Mouse (Mus musculus) splenic B cell, adult 2 months (primary cell): ENCODE results near the gene Pdx1.

Experiments used
- DNase-seq: peaks from one replicate; pipeline ENCODE4 v3.0.0-alpha.2; 2011; ENCODE audit warnings: low read depth, low spot score
- H3K27me3 ChIP-seq: 2 replicates; pipeline ENCODE4 v1.6.1; 2012; ENCODE audit warnings: mild to moderate bottlenecking, low read length, moderate library complexity, mixed read lengths; ENCODE audit not compliant: control insufficient read depth, poor library complexity, insufficient read depth, severe bottlenecking
- H3K36me3 ChIP-seq: 2 replicates; pipeline ENCODE4 v1.6.1; 2012; ENCODE audit warnings: mild to moderate bottlenecking, low read length, moderate library complexity, mixed read lengths; ENCODE audit not compliant: control insufficient read depth, poor library complexity, insufficient read depth, severe bottlenecking

Gene Pdx1

GRCm38 (mm10) chr5:147272046-147272807 lies 2.5 kb downstream of the Pdx1 start:
- H3K27me3 ChIP-seq, result 0 out of 2 replicates have a peak, but pooled peaks cover 3% of the 10 kb centered on the region
- DNase-seq, result no peak
- no peaks in the 10 kb centered on the region for H3K36me3 ChIP-seq

DNA sequence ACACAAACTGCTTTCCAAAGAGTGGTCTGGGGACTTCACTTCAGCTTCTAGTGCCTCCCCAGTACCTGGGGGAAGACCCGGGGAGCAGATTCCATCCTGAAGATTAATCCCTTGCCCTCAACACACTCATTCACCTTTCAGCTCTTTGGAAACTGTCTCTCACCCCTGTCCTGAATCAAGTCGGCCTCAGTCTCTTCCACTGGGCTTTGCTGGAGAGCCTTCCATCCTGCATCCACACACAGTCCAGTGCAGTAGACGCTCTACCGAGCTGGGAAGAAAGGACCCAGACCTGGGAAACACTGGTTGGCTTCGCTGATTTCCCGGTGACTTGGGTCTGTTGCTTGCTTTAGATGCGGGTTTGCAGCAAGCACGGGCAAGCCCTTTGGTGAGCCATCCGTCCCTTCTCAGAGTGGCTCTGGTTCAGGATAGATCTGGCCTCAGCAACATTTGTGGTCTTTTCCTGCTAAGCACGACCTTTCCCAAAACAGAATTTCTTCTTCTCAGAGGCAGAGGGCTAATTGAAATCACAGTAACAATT lies 3.1 kb downstream of the Pdx1 start:
- no peak for DNase-seq
- H3K27me3 ChIP-seq, result 0 out of 2 replicates have a peak, but pooled peaks cover 3% of the 10 kb centered on the region
- H3K36me3 ChIP-seq, result no peaks in the 10 kb centered on the region

GRCm38 (mm10) chr5:147274174-147275141 lies 4.7 kb downstream of the Pdx1 start:
- no peaks in the 10 kb centered on the region for H3K36me3 ChIP-seq
- DNase-seq, result peak; percentile 5

DNA sequence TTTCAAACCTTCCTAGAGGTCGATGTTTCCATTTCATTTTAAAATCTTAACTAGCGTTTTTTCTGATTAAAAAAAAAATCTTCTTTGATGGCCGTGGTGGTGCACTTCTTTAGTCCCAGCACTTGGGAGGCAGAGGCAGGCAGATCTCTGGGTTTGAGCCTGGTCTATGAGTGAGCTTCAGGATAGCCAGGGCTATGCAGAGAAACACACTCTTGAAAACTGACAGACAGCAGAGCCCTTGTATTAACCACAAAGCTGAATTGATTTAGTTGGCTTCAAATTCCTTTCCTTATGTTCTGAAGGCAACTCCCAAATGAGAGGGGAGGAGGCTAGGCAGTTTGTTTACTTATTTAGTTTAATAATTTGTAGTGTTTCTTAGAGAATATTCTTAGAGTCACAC lies 6.0 kb downstream of the Pdx1 start:
- DNase-seq, result no peak
- H3K36me3 ChIP-seq, result no peaks in the 10 kb centered on the region

More at GRCm38 (mm10) chr5:147274174-147275141, 4.7 kb downstream of the Pdx1 start:
- 0 out of 2 replicates have a peak, but pooled peaks cover 3% of the 10 kb centered on the region for H3K27me3 ChIP-seq

GRCm38 (mm10) chr5:147276701-147277546 lies 7.2 kb downstream of the Pdx1 start:
- no peak for DNase-seq
- H3K27me3 ChIP-seq, result no peaks in the 10 kb centered on the region
- no peaks in the 10 kb centered on the region for H3K36me3 ChIP-seq

More for the DNA sequence above, 6.0 kb downstream of the Pdx1 start:
- no peaks in the 10 kb centered on the region for H3K27me3 ChIP-seq

GRCm38 (mm10) chr5:147277547-147277925 lies 7.8 kb downstream of the Pdx1 start:
- no peak for DNase-seq

GRCm38 (mm10) chr5:147284365-147284764 lies 14.6 kb downstream of the Pdx1 start:
- Histone ChIP-seq H3K27me3 (no peaks in the 10 kb centered on the region), H3K36me3 (no peaks in the 10 kb centered on the region)
- no peak for DNase-seq

More at GRCm38 (mm10) chr5:147277547-147277925, 7.8 kb downstream of the Pdx1 start:
- H3K27me3 ChIP-seq, result no peaks in the 10 kb centered on the region
- no peaks in the 10 kb centered on the region for H3K36me3 ChIP-seq

- no peaks in the 10 kb centered on the region for H3K27me3 ChIP-seq
- no peak for DNase-seq
- no peaks in the 10 kb centered on the region for H3K36me3 ChIP-seq
Measured at GRCm38 (mm10) chr5:147291764-147292505, 22.2 kb downstream of the Pdx1 start.

GRCm38 (mm10) chr5:147292506-147293120 lies 22.9 kb downstream of the Pdx1 start:
- Histone ChIP-seq H3K36me3 (no peaks in the 10 kb centered on the region), H3K27me3 (no peaks in the 10 kb centered on the region)
- DNase-seq, result no peak

GRCm38 (mm10) chr5:147293127-147293910 lies 23.6 kb downstream of the Pdx1 start:
- peak; percentile 83 for DNase-seq
- H3K27me3 ChIP-seq, result no peaks in the 10 kb centered on the region
- H3K36me3 ChIP-seq, result no peaks in the 10 kb centered on the region

- Histone ChIP-seq H3K27me3 (no peaks in the 10 kb centered on the region), H3K36me3 (no peaks in the 10 kb centered on the region)
- DNase-seq, result peak; percentile 36
Measured at GRCm38 (mm10) chr5:147294121-147294520, 24.4 kb downstream of the Pdx1 start.

DNA sequence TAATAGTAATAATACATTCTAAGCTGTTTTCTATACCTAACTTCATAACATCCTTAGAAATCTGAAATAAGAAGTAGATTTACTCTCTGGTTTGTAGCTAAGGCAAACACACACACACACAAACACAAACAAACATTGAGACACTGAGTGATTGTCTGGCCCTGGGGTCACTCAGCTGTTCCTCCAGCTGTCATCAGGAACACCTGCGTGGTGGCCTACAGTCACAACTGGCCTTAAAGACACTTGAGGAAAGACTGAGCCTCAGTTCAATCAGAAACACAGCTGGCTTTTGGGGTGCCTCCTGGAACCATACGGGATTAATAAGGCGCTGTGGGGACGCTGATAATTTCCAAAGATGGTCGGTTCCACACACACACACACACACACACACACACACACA lies 27.5 kb downstream of the Pdx1 start:
- H3K36me3 ChIP-seq, result no peaks in the 10 kb centered on the region
- H3K27me3 ChIP-seq, result no peaks in the 10 kb centered on the region
- no peak for DNase-seq
